Mouse (Mus musculus) gastrocnemius, postnatal 14 days (tissue): ENCODE results near the gene Myo1b. TPM values are rescaled to one million over a fixed set of nuclear protein-coding genes. Genes with fewer than 3 reads are reported as not detected.

ENCODE experiments used
- DNase-seq: peaks from one replicate; pipeline ENCODE4 v3.0.0; 2021; ENCODE audit warnings: mixed read lengths
- intact Hi-C: fragments of 180-260 bp; cut with DNase I; formaldehyde crosslinking; loops from one replicate; pipeline ENCODE4 v1.15.1; 2025; ENCODE audit warnings: low total_unique reads
- total RNA-seq, 2 experiments: library from RNA; stranded (reverse); gene quantifications; 2 replicates each; pipeline ENCODE4 v1.2.3; 2021

Gene Myo1b
- total RNA-seq, 2 experiments from 2014 or later, result 26.0 to 28.2 TPM

GRCm38 (mm10) chr1:51814854-51815630 lies 100.8 kb downstream of the Myo1b start:
- DNase-seq, result no peak
- intact Hi-C loops, result no loop called here

- intact Hi-C loops, result no loop called here
- DNase-seq, result no peak
Measured at GRCm38 (mm10) chr1:51808847-51809246, 107.0 kb downstream of the Myo1b start.

- DNase-seq, result no peak
- intact Hi-C loops, result no loop called here
Measured at GRCm38 (mm10) chr1:51808228-51808627, 107.6 kb downstream of the Myo1b start.

DNA sequence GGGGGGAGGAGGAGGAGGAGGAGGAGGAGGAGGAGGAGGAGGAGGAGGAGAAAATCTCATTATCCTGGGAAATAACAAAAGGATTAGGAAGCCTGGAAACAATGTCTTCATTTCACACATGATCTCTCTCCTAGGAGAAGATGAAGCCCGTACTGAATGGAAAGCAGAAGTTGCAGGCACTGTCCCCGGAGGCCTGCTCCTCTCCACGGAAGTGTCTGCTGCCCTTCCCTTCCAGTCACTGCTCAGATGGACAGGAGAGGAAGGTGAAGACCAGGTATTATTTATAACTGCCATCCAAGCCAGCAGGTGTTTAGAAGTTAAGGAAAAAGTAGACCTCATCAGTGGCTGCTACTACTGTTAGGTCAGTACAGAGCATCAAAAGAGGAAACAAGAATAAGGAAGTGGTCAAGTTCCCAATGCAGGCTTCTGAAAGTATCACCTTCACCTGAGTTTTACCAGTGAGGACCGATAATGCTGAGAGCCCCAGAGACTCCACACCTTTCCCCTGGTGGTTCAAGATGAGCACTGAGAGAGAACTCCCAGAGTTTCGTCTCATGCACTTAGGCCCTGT lies 110.7 kb downstream of the Myo1b start:
- intact Hi-C loops, result no loop called here

DNA sequence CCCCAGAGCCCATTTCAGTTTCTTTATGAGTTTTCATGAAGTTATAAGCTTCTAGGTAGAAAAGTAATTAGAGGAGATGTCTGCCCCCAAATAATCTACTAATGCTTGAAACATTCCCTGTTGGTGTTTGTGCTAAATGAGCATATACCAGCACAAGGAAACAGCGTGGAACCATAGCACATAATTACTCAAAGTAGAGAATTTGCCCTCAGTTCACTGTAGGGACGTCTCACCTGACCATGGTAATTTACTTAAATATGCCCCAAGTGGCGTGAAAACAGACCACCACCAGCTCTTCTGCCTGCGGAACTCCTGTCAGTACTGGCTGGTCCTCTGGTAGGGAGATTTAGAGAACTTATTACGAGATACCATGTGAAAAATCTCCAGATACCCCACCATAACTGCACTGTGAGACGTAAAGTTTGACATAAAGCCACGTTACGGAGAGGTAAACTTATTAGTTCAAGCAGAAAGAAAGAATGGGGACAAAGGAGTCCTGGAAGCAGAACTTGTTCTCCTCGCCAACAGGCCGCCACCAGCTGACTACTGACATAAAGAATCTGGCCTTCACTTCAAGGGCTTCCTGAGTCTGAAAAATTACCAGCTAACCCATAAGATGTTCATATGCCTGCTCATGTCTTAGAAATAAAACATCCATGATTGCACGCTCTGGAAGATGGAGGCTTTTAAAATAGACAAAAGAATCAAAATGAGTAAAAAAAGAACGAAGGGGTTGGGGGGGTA lies 111.4 kb downstream of the Myo1b start:
- intact Hi-C loops, result no loop called here
- DNase-seq, result no peak

More for the DNA sequence above, 110.7 kb downstream of the Myo1b start:
- no peak for DNase-seq

DNA sequence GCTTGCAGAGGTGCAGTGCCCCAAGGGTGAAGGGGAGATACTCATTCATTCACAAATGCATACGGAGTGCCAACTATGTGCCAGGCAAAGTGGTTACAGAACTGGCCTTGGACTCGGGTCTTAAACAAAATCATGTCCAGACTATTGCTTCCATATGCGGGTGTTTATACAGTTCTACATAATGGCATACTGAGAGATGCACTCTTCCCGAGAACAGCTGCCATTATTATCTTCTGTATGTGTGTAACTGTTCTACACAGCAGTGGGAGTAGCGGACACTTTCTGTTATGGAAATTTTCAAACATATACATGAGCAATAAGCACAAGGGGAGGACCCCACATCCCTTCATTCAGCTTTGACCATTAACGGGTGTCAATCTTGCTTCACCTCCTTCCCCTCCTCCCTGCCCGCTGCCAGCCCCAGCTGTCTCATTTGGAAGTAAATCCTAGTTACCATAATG lies 117.8 kb downstream of the Myo1b start:
- DNase-seq, result no peak
- intact Hi-C loops, result no loop called here

- no peak for DNase-seq
- intact Hi-C loops, result no loop called here
Measured at GRCm38 (mm10) chr1:51795586-51796309, 120.1 kb downstream of the Myo1b start.

- intact Hi-C loops, result no loop called here
- peak; percentile 18 for DNase-seq
Measured at GRCm38 (mm10) chr1:51789269-51789668, 126.6 kb downstream of the Myo1b start.

- DNase-seq, result no peak
- intact Hi-C loops, result no loop called here
Measured at GRCm38 (mm10) chr1:51782091-51782490, 133.8 kb downstream of the Myo1b start.

- no peak for DNase-seq
- intact Hi-C loops, result no loop called here
Measured at GRCm38 (mm10) chr1:51780357-51780756, 135.5 kb downstream of the Myo1b start.

- intact Hi-C loops, result no loop called here
- DNase-seq, result no peak
Measured at GRCm38 (mm10) chr1:51778241-51778640, 137.6 kb downstream of the Myo1b start.

DNA sequence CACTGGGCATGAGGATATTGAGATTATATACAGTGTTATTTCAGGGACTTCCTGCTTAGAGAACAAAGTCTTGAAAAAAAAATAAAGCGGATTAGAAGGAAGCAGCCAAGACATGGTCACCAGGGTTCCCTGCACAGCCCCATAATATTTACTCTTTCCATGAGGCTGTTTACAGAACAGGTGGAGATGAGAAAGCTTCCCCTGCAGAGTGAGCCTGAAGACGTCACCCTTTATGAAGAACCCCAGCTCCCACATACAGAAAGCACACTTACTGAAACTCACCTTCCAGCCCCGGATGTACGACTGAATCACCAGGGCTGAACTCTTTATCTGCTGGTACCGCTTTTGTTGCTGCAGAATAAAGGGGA lies 145.4 kb downstream of the Myo1b start:
- no peak for DNase-seq
- intact Hi-C loops, result no loop called here

GRCm38 (mm10) chr1:51769815-51770503 lies 145.9 kb downstream of the Myo1b start:
- no peak for DNase-seq
- intact Hi-C loops, result no loop called here

GRCm38 (mm10) chr1:51766271-51766670 lies 149.6 kb downstream of the Myo1b start:
- intact Hi-C loops, result no loop called here
- DNase-seq, result no peak

DNA sequence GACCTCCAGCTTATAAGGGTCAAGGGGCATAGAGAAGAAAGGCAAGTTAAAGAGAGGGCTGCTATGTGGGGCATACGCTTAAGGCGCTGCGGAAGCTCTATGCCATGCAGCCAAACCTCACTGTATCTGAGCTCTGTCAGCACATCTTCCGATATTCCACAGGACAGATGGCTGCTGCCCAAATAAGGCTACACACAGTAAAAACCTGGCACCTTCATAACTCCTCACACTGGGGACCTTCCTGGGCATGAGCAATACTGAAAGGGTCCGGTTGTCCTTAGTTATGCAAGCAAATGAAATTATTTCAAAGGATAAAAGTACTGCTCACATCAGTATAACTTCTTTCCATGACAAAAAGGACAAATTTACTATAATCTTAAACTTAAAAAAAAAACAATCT lies 150.7 kb downstream of the Myo1b start:
- intact Hi-C loops, result no loop called here
- no peak for DNase-seq

DNA sequence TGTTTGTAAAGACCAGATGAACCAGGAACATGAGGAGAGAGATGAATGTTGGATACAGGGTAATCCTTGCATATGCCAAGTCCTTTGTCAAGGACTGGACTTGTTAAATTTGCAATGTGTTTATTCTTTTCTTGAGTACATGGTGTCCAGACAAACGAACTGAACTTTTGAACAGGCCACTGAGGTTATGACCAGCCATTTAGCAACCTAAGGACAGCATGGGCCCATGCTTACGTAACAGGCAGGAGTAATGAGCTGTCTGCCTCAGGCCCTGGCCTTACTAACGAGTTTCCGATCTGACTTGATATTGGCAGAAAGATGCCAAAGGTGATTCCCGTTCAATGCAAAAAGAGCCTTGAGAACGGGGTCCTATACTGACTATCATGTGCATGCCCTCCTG lies 156.2 kb downstream of the Myo1b start:
- intact Hi-C loops, result no loop called here
- DNase-seq, result no peak

DNA sequence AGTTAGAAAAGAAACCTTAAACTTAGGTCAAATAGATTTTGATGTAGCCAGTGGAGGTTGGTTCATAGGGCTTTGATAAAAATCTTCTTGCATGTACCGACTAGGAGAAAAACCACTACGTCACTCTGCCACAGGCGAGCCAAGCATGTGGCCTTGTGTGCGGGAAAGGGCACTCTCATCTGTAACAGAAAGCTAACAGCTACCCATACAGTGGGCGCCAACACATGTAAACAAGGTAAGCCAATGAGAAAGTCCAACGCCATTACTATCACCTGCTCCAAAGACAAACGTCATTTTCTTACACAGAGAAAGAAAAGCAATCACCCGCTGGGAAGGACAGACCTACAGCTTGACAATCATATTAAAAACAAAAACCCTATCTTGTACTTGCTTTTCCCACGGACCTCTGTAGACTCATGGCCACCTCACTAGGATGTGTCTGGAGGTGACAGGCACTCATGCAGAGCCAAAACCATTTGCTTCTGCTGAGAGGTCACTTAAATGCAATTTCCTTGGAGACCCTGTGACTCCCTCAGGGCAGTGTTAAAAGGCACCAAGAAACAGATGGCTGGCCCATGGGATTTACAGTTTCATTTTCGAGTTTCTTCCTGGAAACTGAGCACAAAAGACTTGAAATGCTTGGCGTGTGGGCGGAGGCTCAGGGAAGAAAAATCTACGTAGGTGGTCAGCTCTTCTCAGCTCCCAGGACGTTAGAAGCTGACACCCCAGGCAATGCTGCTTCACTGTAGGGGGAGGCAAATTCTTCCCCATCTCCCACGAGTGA lies 157.4 kb downstream of the Myo1b start:
- no peak for DNase-seq
- intact Hi-C loops, result no loop called here

DNA sequence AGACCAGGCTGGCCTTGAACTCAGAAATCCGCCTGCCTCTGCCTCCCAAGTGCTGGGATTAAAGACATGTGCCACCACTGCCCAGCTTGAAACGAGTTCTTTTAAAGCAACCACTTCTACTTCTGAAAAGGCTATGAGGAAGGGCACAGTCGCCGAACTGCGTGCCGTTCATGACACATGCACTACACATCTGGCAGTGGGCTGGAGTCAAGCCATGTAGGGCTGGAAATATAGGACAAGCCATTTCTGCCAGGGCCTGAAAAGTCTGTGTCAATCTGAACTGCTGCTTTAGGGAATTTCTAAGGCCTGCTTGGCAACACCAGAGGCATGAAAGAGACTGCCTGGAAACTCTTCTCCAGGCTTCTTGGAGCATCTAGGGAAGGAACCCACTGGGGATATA lies 162.2 kb downstream of the Myo1b start:
- intact Hi-C loops, result no loop called here
- DNase-seq, result no peak

- DNase-seq, result no peak
- intact Hi-C loops, result no loop called here
Measured at GRCm38 (mm10) chr1:51751006-51751405, 164.9 kb downstream of the Myo1b start.
